Mouse (Mus musculus): ENCODE results near the gene B3galt5. TPM values are rescaled to one million over a fixed set of nuclear protein-coding genes. Genes with fewer than 3 reads are reported as not detected.

B3galt5 gene
- polyA plus RNA-seq (2017; shearing (Covaris generic)) = 1 to 10 TPM in 2 of 3 experiments, under 1 TPM in 1; 0.65 to 5.3 (median 3.9) TPM

- ATAC-seq = no peak
These were observed at the start of gene B3galt5 for GRCm38 (mm10) chr16:96235366-96235970. B3galt5 (plus strand) TSS chr16:96235801.

- no peak for ATAC-seq
These were observed 48.0 kb upstream of the B3galt5 start for GRCm38 (mm10) chr16:96187619-96188018.

DNA sequence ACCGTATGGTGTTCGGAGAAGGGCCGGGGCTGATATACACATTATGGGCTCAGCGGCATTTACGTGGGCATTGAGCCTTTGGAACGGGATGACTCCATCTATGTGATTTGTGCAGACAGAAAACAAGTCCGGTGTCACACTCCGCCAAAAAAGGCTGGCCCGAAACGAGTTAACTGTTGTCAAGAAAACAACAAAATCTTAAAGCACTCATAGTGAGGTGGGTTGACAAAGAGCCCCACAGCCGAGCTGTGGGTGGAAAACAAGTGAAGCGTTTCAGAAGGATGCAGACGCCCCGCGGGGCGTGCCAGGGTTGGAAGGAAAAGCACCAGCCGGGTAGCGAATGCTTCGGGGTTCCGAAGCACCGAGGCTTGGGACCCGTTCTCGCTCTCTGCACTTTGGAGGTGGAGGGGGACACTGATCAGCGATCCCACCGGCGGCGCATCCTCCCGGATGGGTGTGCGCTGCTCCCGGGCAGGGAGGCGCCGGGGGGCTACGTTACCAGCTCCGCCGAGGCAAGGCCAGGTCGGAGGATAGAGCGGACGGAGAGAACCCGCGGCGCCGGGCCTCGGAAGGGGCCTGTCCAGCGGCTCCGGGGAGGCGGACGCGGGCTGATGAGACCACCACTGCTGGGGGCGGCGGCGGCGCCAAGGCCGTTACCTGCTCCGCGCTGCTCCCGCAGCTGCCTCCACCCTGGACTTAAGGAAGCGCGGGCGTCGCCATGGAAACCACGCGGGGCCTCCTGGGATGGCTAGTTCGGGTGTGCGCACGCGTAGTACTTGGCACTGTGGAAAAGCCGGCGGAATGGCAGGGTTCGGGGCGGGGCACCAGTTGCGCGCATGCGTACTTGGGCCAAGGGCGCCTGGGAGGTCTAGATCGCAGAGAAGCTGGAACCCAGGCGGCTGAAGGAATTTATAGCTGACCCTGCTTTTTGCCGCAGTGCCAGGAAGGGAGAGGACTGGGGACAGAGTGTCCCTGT, 43.8 kb upstream of the B3galt5 start, which contains the start of gene Lca5l:
Lca5l (minus strand) TSS at position 741 of the 976 bp plus-strand sequence.
- peak; percentile 92 for ATAC-seq

GRCm38 (mm10) chr16:96199913-96200701, 35.5 kb upstream of the B3galt5 start, which contains the start of gene Sh3bgr:
Sh3bgr (plus strand) TSS chr16:96200450.
- no peak for ATAC-seq

DNA sequence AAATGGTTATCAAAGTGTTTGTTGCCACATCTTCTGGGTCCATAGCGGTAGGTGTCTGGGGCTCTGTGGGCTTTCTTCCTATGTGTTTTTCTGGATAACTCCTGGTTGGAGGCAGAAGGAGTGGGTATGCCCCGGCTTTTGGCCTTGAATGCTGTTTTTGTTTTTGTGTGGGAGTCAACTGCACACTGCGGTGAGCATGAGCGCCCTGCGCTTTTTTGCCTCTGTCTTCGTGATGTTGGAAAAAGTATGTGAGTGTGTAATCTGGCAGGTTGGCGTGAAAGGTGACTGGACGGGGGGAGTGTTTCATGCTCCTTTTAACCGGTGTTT, 34.9 kb upstream of the B3galt5 start:
- ATAC-seq = no peak

DNA sequence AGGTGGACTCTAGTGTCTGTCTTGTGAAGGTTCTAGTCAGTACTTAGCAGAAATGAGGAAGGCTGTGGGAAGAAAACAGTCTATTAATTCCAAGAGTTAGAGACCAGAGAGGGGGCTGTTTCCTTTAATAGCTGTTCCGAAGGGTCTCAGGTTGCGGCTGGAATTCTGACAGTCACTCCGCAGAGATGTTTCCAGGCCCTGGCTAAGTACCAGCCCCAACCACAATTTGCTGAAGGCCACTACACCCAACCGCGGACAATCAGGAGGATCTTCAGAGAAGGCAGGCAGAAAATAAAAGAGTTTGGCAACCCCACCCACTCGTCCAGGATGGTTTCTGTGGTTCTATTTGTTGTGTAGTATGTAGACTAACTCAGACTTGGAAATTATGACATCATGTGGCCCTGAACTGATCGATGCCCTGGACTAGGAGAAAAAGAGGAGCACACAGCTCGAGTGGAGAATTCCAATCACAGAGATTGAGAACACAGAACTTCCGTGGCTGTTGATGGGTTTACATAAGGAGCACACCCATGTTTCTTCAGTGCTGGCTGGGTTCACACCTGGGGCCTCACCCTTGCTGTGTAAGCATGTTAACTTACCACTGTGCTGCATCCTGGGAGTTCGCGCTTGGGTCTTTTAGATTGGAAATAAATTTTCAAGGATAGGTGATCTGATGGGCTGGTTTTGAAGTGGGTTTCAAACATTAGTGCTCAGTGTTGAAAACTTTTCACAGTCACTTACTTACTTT, 33.9 kb upstream of the B3galt5 start:
- no peak for ATAC-seq

GRCm38 (mm10) chr16:96209789-96210188, 25.8 kb upstream of the B3galt5 start:
- no peak for ATAC-seq

DNA sequence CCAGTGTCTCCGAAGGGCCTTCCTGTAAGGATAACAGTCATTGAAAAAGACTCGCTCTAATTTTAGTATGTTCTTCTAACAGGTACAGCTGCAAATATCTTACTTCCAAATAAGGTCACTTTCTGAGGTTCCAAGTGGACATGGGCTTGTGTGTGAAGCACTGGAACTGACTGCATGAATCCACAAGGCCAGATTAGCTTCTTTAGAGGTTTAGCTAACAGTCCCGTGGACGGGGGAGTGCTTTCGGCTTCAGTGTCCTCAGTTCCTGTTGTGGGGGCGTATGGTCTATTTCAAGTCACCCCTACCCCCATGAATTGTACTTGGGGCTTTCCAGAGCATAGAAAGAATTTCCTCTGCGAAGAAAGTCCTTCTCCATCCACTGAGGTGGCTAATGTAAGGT, 24.7 kb upstream of the B3galt5 start:
- ATAC-seq = no peak

GRCm38 (mm10) chr16:96213027-96213426, 22.6 kb upstream of the B3galt5 start:
- no peak for ATAC-seq

DNA sequence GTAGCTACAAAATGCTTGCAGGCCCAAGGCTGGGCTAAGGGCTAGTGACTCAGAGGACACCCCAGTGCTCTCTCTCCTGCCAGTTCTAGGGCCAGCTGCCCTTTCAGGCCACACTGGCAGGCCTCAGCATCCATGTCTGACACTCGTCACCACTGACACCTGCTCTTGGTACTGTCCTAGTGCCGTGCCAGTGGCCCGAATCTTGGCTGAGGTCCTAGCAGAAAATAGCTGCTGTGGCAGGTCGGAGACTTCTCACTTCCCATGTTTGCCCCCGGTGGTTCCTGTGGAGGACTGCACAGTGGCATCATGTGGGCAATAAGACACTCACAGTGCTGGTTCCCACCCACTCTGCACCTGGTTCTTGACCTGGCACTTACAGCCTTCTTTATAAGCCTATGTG, 14.1 kb upstream of the B3galt5 start:
- no peak for ATAC-seq

GRCm38 (mm10) chr16:96221959-96222358, 13.6 kb upstream of the B3galt5 start:
- no peak for ATAC-seq

GRCm38 (mm10) chr16:96222452-96222851, 13.1 kb upstream of the B3galt5 start:
- ATAC-seq = no peak

GRCm38 (mm10) chr16:96228438-96228837, 7.2 kb upstream of the B3galt5 start:
- ATAC-seq = no peak

- no peak for ATAC-seq
These were observed 6.5 kb upstream of the B3galt5 start for GRCm38 (mm10) chr16:96229044-96229555.

DNA sequence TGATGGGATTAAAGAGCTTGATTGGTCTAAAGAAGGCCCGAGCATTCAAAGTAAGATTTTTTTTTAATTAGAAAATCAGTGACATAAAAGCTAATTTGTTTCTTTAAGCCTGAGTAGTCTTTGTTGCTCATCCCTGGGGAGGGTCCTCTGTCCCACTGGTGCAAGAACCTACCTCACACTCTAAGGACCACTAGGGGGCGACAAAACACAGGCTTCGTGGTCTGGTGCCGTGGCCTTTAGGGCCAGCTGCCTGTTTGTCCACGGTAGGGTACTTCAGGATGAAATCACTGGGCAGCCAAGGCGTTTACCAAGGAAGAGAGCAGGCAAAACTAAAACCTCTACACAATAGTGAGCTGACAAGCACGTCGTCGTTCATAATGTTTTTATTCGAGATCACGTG, 5.2 kb upstream of the B3galt5 start:
- peak; percentile 43 for ATAC-seq

- ATAC-seq = no peak
These were observed 4.3 kb upstream of the B3galt5 start for GRCm38 (mm10) chr16:96231251-96231650.

GRCm38 (mm10) chr16:96231974-96232373, 3.6 kb upstream of the B3galt5 start:
- ATAC-seq = no peak

GRCm38 (mm10) chr16:96233996-96234395, 1.6 kb upstream of the B3galt5 start:
- ATAC-seq = no peak

DNA sequence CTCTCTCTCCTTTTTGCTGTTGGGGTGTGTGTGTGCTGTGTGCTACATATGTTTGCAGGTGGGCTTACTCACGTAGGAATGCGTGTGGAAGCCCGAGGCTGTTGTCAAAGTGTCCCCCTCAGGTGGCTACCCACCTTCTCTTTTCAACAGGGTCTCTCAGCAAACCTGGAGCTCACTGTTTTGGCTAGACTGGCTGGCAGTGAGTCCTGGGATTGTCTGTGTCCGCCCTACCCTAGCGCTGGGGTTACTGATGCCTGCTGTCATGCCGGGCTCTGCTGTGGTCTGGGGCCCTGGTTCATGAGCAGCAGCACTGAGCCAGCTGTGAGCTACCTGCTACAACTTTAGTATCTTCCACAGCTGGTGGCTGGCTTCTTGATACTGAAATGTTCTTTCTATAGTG, 8.9 kb downstream of the B3galt5 start:
- no peak for ATAC-seq

DNA sequence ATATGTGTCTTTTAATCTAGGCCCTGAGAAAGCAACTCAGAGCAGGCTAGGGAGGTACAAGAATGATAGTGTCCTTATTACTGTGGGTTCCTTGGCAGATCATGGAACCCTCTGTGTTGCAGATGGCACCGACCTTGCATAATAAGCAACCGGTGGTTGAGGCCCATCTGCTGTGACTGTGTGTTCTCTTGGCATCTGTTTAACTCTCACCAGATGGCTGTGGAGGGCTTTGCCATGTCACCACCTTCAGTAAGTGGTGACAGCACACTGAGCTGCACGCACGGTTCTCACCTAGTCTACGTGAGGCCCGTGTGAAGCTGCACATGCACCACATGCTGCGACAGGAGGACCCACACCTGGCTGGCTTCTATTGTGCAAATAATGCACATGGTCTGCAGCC, 14.0 kb downstream of the B3galt5 start:
- ATAC-seq = no peak

GRCm38 (mm10) chr16:96252146-96252545, 16.5 kb downstream of the B3galt5 start:
- ATAC-seq = no peak

DNA sequence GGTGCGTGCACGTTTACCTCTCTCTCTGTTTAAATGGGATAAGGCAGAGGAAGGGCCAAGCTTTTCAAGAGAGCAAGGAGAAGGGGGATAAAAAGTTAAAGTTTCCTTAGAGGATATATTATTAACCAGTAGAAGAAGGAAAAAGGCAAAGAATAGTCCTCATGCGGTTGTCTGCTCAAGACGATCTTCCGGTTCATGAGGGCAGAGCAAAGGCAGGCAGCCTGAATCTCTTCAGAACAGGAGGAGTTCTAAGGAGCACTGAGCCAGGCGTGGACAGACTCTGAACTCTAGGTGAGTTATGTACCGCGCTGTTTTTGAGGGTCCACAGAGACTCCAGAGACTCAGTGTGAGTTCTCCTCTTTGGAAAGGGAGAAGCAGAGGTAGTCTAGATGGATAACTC, 22.8 kb downstream of the B3galt5 start:
- ATAC-seq = no peak

Measured in inflammation-experienced regulatory T-cells, adult 6 months (primary cell).